Mouse (Mus musculus) kidney, postnatal 4 days (tissue): ENCODE data around the gene Neu1.
"Not testable (repeated sequence)": the region's sequence is repeated elsewhere in the genome, so short reads cannot be mapped to it uniquely, and the experiment has no call there.

Source experiments
- DNase-seq, 2 experiments: peaks; one replicate each; pipeline ENCODE4 v3.0.0; 2021; ENCODE audit warnings: mixed read lengths in 2 of 2

The Neu1 gene

DNA sequence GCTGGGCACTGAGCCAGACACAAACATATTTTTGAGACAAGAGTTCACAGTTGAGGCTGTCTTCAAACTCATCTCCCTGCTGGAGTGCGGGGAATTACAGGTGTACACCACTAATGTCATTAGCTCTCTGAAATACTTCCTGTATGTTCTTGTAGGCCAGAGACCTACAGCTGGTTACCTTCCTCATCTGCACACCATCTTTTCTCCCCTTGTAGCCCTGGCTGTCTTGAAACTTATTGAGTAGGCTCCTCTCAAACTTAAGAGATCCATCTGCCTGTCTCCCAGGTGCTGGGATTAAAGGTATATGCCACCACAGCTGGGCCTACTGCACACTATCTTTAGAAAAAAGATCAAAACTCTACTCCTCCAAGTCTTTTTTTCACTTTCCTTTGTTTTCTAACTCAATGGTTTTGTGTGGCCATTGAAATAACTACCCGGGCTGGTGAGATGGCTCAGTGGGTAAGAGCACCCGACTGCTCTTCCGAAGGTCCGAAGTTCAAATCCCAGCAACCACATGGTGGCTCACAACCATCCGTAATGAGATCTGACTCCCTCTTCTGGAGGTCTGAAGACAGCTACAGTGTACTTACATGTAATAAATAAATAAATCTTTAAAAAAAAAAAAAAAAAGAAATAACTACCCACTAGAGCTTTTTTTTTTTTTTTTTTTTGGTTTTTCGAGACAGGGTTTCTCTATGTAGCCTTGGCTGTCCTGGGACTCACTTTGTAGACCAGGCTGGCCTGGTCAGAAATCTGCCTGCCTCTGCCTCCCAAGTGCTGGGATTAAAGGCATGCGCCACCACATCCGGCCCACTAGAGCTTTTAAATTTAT is 17.9 kb downstream of the Neu1 start:
- DNase-seq: not testable (repeated sequence)

- DNase-seq: no peak
These were observed 18.5 kb downstream of the Neu1 start for GRCm38 (mm10) chr17:34949553-34949969.

DNA sequence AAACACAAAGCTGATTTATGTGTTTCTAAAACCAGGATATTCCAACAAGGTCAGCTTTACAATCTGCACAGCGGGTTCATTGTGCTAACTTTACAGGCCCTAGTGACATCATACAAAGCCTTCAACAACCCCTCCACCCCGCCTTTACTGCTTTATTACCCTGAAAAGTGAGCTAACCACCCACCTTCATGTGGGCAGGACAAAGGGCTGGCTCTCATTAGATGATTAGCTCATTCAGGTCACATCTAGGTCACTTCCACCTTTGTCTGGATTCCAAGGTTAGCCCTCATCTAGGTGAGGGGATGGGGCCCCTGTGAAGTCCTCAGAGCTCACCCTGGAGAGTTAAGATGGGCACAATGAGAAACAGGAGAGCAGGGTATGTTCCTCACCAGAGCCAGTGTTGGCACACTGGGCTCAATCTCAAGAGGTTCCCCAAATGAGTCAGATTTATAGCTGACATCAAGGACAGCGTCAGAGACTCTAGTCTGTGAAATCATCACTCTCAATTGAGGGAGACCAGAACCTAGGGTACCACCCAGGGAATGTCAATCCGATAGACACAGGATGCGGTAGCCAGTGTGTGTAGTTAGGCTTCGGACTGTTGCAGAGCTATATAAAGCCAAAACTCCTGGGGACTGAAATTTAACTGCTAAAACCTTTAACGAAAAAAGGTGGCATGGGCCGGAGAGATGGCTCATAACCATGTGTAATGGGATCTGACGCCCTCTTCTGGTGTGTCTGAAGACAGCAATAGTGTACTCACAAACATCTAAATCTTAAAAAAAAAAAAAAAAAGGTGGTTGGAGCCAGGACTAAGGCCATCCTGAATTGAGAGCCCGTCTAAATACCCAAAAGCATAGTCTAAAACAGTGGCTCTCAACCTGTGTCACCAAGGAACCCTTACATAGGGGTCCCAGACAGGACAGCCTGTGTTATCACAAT is 19.7 kb downstream of the Neu1 start:
- no peak for DNase-seq

GRCm38 (mm10) chr17:34951636-34952377 is 20.8 kb downstream of the Neu1 start:
- no peak for DNase-seq

DNA sequence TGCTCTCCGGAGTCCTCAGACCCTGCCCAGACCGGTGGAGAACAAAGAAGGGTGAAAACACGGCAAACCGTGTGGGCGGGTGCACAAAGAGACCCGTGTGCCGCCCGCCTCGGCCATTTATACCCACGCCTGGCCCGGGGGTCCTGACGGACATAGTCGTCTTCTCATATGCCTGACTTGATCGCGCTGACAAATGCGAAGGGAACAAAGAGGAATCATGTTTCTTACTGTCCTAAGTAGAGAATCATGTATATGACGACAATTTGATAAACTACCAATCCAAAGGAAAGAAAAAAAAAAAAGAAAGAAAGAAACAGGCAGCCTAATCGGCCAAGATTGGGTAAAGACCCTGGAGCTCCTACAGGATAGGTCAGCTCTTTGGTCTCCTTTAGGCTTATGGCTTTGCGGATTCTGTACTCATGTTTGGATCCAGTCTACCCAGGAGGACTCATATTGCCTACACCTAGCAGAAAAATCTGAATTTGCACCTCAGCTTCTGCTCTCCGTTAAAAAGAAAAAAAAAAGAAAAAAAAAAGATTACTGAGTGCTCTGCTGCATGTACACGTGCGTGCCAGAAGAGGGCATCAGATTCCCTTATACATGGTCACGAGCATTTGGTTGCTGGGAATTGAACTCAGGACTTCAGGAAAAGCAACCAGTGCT is 21.5 kb downstream of the Neu1 start:
- peak; percentile 86 to 90 for DNase-seq

GRCm38 (mm10) chr17:34953258-34953657 is 22.2 kb downstream of the Neu1 start:
- DNase-seq: no peak

DNA sequence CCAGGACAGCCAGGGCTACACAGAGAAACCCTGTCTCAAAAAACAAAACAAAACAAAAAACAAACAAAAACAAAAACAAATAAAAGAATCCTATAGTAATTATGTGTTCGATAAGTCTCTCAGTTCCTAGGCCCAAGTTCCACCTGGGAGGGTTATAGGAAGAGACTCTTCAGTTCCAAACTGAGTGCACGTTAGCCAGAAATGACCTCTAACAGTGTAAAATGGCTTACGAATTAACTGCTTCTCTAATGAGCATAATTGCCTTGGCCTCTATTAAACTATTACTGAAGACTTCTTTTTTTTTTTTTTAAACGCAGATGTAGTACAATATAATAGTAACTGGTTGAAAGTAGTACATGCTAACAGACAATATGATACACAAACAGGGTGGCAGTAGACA is 22.9 kb downstream of the Neu1 start:
- DNase-seq: no peak

DNA sequence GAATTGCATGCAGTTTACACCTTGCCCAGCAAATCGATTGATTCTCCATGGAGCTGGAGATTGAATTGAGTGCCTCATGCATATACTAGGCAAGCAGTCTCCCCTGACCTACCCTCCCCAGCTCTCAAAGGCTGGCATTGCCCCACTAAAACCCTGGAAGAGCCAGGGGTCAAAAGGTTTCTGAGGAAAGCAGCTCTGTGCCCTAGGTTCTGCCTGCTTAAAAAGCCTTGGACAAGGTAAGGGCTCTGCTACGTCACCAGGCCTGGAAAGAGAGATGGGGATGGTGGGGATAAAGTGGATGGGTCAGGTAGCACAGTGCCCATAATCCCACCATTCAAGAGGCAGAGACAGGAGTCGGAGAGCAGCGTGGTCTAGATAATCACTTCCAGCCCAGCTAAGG is 23.8 kb downstream of the Neu1 start:
- DNase-seq: no peak

GRCm38 (mm10) chr17:34955884-34956283 is 24.8 kb downstream of the Neu1 start:
- DNase-seq: no peak

DNA sequence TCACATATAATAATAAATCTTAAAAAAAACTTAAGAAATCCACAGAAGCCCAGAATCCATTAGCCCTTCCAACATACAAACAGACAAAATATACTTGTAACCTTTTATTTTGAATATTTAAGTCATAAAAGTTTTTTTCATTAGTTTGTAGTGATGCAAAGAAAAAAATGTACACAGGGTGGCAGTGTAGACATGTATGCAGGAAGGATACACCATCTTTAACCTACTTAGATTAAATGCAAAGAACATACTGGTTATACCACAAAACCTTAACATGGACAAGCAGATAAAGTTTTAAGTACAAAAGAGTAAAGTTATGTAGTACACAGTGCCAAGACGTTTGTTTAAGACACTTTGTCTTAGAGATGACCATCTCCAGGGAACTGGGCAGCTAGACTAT is 25.3 kb downstream of the Neu1 start:
- no peak for DNase-seq

- not testable (repeated sequence) for DNase-seq
These were observed 26.2 kb downstream of the Neu1 start for GRCm38 (mm10) chr17:34957291-34957690.

- DNase-seq: not testable (repeated sequence)
These were observed 26.9 kb downstream of the Neu1 start for GRCm38 (mm10) chr17:34957966-34958365.

DNA sequence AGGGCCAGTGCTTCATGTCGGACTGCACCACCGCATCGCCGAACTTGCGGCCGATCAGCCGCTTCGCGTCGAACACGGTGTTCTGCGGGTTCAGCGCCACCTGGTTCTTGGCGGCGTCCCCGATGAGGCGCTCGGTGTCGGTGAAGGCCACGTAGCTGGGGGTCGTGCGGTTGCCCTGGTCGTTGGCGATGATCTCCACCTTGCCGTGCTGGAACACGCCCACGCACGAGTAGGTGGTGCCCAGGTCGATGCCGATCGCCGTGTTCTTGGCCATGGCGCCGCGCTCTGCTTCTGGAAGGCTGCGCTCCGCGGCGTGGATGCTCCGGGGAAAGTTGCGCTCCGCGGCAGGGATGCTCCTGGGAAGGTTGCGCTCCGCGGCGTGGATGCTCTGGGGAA is 27.7 kb downstream of the Neu1 start:
- DNase-seq: peak in 1 of 2 experiments; percentile 35

- DNase-seq: peak; percentile 83 to 90
These were observed 28.2 kb downstream of the Neu1 start, which contains the start of gene Hspa1b for GRCm38 (mm10) chr17:34959130-34959778. Gene Hspa1b (minus strand): TSS chr17:34959238.

DNA sequence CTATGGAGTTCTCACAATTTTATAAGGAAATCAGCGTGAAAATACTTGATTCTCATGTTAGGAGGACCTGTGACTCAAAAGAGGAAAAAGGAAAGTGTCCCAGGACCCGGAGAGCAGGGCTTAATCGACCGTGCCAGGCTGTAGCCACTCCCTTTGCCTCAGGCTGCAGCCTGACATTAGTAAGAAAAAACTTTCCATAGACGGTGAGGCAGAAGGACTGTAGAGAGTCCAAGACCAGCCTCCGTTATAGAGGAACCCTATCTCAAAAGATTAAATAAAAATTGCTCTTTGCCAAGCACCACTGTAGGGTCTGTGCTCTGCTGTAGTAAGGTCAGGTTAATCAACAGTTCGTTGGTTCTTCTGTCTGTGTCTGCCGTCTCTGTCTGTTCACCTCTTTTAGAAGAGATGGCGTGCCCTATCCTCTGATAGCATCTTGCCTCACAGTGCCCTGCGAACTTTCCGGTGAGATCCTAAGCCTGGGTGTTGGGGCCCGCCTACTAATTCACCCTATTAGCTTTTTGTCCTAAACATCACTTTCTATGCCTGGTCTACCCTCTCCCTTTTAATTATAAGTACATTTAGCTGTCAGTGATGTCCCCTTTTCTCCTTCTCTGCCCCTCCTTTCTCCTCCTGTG is 28.9 kb downstream of the Neu1 start:
- DNase-seq: peak; percentile 54 to 73

DNA sequence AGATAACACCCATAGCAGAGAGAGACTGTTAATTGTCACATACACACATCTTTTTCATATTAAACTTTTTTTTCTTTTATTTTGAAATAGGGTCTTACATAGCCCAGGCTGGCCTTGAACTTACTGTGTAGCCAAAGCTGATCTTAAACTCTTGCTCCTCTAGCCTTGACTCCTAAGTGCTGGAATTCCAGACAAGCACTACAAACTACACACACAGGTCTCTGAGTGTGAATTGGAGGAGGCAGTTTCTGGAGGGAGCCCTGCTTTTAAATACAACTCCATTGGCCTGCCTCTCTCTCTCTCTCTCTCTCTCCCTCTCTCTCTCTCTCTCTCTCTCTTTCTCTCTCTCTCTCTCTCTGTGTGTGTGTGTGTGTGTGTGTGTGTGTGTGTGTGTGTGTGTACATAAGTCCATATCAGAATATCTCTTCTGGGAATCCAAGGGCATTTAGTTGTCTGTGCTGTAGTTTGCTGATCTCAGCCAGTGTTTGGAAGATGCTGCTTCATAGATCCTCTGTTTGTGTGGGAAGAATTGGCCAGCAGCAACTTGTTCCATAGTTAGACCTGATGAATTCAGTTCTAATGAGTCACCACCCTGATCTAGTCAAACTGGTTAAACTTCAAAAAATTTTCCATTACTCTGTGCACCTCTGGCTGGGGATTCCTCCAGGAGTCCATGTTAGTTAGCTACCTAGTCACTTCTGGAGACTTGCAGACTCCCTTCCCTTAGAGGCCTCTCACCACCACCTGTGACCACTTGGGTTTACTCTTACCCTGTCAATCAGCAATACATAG is 29.8 kb downstream of the Neu1 start:
- no peak for DNase-seq

DNA sequence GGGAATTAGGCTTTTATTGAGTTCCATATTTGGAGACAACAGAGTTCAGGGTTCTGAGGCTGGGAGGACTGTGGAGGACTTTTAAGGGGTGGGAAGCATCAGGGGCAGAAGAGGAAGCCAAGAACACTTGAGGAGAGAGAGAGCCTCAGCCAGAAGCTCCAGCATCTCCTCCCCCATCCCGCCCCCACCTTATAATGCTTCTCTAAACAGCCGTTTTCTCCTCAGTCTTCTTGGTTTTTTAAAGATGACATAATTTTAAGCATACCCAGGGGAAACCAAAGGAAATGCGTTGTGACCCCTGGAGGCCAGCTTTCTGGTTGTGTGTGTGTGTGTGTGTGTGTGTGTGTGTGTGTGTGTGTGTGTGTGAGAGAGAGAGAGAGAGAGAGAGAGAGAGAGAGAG is 31.1 kb downstream of the Neu1 start:
- peak; percentile 54 to 67 for DNase-seq

- no peak for DNase-seq
These were observed 31.8 kb downstream of the Neu1 start for GRCm38 (mm10) chr17:34962841-34963240.

- DNase-seq: peak; percentile 32 to 57
These were observed 33.6 kb downstream of the Neu1 start for GRCm38 (mm10) chr17:34964640-34965049.

GRCm38 (mm10) chr17:34965627-34966026 is 34.6 kb downstream of the Neu1 start:
- no peak for DNase-seq
